Mouse (Mus musculus) liver, postnatal 0 days (tissue): Measurements from ENCODE around the gene Lrig1. TPM values are rescaled to one million over a fixed set of nuclear protein-coding genes. Genes with fewer than 3 reads are reported as not detected.

ENCODE experiments used
- ATAC-seq: fragments of 200-750 bp; cut with Nextera tagmentation; 2 replicates; pipeline ENCODE4 v1.8.0; 2017; ENCODE audit warnings: mild to moderate bottlenecking, moderate library complexity
- DNase-seq: peaks from one replicate; pipeline ENCODE4 v3.0.0-alpha.2; 2016
- H3K27ac ChIP-seq: fragments of 300-500 bp; sonication (generic); 2 replicates; pipeline ENCODE4 v1.5.1; 2014; ENCODE audit warnings: antibody characterized with exemption, moderate library complexity, mild to moderate bottlenecking, low read depth
- H3K27me3 ChIP-seq: fragments of 300-500 bp; sonication (generic); 2 replicates; pipeline ENCODE4 v1.6.1; 2014; ENCODE audit warnings: low read length, control low read depth, mixed read lengths; ENCODE audit not compliant: insufficient read depth
- H3K36me3 ChIP-seq: fragments of 300-500 bp; sonication (generic); replicated peaks from 2 replicates; pipeline ENCODE4 v1.6.1; 2014; ENCODE audit warnings: mild to moderate bottlenecking, control low read depth, low read length, moderate library complexity, mixed read lengths; ENCODE audit not compliant: insufficient read depth
- H3K4me1 ChIP-seq: fragments of 300-500 bp; sonication (generic); 2 replicates; pipeline ENCODE4 v1.6.1; 2014; ENCODE audit warnings: antibody characterized with exemption, mild to moderate bottlenecking, control low read depth; ENCODE audit not compliant: insufficient read depth
- H3K4me2 ChIP-seq: fragments of 300-500 bp; sonication (generic); 2 replicates; pipeline ENCODE4 v1.6.1; 2014; ENCODE audit warnings: low read depth, mild to moderate bottlenecking, low read length, moderate library complexity, mixed read lengths
- H3K4me3 ChIP-seq: fragments of 300-500 bp; sonication (generic); 2 replicates; pipeline ENCODE4 v1.5.1; 2014; ENCODE audit warnings: low read depth, low read length
- H3K9ac ChIP-seq: fragments of 300-500 bp; sonication (generic); replicated peaks from 2 replicates; pipeline ENCODE4 v1.6.1; 2014; ENCODE audit warnings: mild to moderate bottlenecking, moderate library complexity
- H3K9me3 ChIP-seq: fragments of 300-500 bp; sonication (generic); 2 replicates; pipeline ENCODE4 v1.6.1; 2016; ENCODE audit warnings: mild to moderate bottlenecking, control low read depth, low read length, mixed read lengths
- CTCF ChIP-seq: sonication (generic); IDR thresholded peaks from 2 replicates; pipeline ENCODE4 v1.5.1; 2016; ENCODE audit warnings: antibody characterized with exemption, low read depth
- EP300 ChIP-seq: IDR thresholded peaks from 2 replicates; pipeline ENCODE4 v1.6.1; 2016; ENCODE audit warnings: antibody characterized with exemption, low read depth, mild to moderate bottlenecking
- WGBS: fragments of 180-500 bp; shearing (Covaris S2); extraction: QIAGEN DNeasy Blood & Tissue Kit; methylation state at CpG from one replicate; pipeline ENCODE4 v1.1.7; 2014; ENCODE audit not compliant: insufficient replicate concordance; 5-methylcytosine and 5-hydroxymethylcytosine counted together
- polyA plus RNA-seq: library from polyadenylated mRNA; unstranded; fragments of >200 nt; fragmentation: Nextera tagmentation; extraction: Ambion mirVana; gene quantifications from 2 replicates; pipeline ENCODE4 v1.2.1, GENCODE M21; 2015

The Lrig1 gene
- polyA plus RNA-seq, 1 experiment from 2014 or later, result 2.5 TPM

- TF ChIP-seq CTCF (no peak), EP300 (peak; percentile 93)
- Histone ChIP-seq H3K9me3 (no peaks in the 10 kb centered on the region), H3K27me3 (no peaks in the 10 kb centered on the region), H3K4me3 (no peak overlapping the region), H3K27ac (0 out of 2 replicates have a peak overlapping the region, but pooled peaks have one; percentile 31), H3K36me3 (no peaks in the 10 kb centered on the region), H3K4me2 (no peak overlapping the region), H3K9ac (no peak overlapping the region), H3K4me1 (peaks cover 73% of the 10 kb centered on the region)
- DNase-seq (no peak), ATAC-seq (peak; percentile 81)
- WGBS, result 46% methylated on average over 6 of the region's 6 CpGs
Observed at GRCm38 (mm10) chr6:94686048-94686447, 13.9 kb downstream of the Lrig1 start.

- Histone ChIP-seq H3K4me1 (peaks cover 77% of the 10 kb centered on the region), H3K4me2 (no peak overlapping the region), H3K4me3 (no peak overlapping the region), H3K36me3 (no peaks in the 10 kb centered on the region), H3K27me3 (no peaks in the 10 kb centered on the region), H3K9ac (no peak overlapping the region), H3K9me3 (no peaks in the 10 kb centered on the region), H3K27ac (peak overlapping the region; percentile 53)
- DNase-seq, result no peak
- TF ChIP-seq CTCF (no peak), EP300 (no peak)
- ATAC-seq, result no peak
- WGBS, result 75% methylated on average over 6 of the region's 6 CpGs
Observed at GRCm38 (mm10) chr6:94685611-94686010, 14.3 kb downstream of the Lrig1 start.

GRCm38 (mm10) chr6:94684844-94685557 is 15.0 kb downstream of the Lrig1 start:
- Histone ChIP-seq H3K27ac (peak overlapping the region; percentile 44; the same call in 1 of the 2 replicates), H3K9me3 (no peaks in the 10 kb centered on the region), H3K36me3 (no peaks in the 10 kb centered on the region), H3K4me2 (peak overlapping the region; percentile 33), H3K4me3 (no peak overlapping the region), H3K27me3 (no peaks in the 10 kb centered on the region), H3K4me1 (peaks cover 77% of the 10 kb centered on the region), H3K9ac (no peak overlapping the region)
- ATAC-seq (no peak), DNase-seq (no peak)
- 35% methylated on average over 13 of the region's 13 CpGs for WGBS
- TF ChIP-seq EP300 (no peak), CTCF (no peak)

GRCm38 (mm10) chr6:94683701-94684100 is 16.3 kb downstream of the Lrig1 start:
- H3K9me3 ChIP-seq, result no peaks in the 10 kb centered on the region
- H3K4me3 ChIP-seq, result no peak overlapping the region
- TF ChIP-seq CTCF, result no peak
- no peak for TF ChIP-seq EP300
- H3K36me3 ChIP-seq, result no peaks in the 10 kb centered on the region
- H3K4me1 ChIP-seq, result peaks cover 67% of the 10 kb centered on the region
- no peaks in the 10 kb centered on the region for H3K27me3 ChIP-seq
- 56% methylated on average over 3 of the region's 3 CpGs for WGBS
- DNase-seq, result no peak
- no peak overlapping the region for H3K27ac ChIP-seq
- H3K4me2 ChIP-seq, result no peak overlapping the region
- ATAC-seq, result no peak
- no peak overlapping the region for H3K9ac ChIP-seq

- WGBS, result 56% methylated on average over 6 of the region's 6 CpGs
- DNase-seq, result no peak
- no peak overlapping the region for H3K9ac ChIP-seq
- no peak overlapping the region for H3K27ac ChIP-seq
- H3K4me1 ChIP-seq, result peaks cover 61% of the 10 kb centered on the region
- TF ChIP-seq EP300 (no peak), CTCF (no peak)
- H3K36me3 ChIP-seq, result no peaks in the 10 kb centered on the region
- H3K4me2 ChIP-seq, result no peak overlapping the region
- no peaks in the 10 kb centered on the region for H3K9me3 ChIP-seq
- H3K27me3 ChIP-seq, result no peaks in the 10 kb centered on the region
- no peak for ATAC-seq
- no peak overlapping the region for H3K4me3 ChIP-seq
Observed at GRCm38 (mm10) chr6:94682270-94682618, 17.7 kb downstream of the Lrig1 start.

- H3K9ac ChIP-seq, result no peak overlapping the region
- no peak for TF ChIP-seq EP300
- no peak for TF ChIP-seq CTCF
- no peaks in the 10 kb centered on the region for H3K27me3 ChIP-seq
- H3K4me3 ChIP-seq, result no peak overlapping the region
- no peaks in the 10 kb centered on the region for H3K36me3 ChIP-seq
- peaks cover 60% of the 10 kb centered on the region for H3K4me1 ChIP-seq
- no peak for DNase-seq
- whole genome bisulfite sequencing, result 29% methylated on average over 15 of the region's 15 CpGs
- ATAC-seq, result peak; percentile 4; the same call in 1 of the 2 replicates
- H3K9me3 ChIP-seq, result no peaks in the 10 kb centered on the region
- H3K4me2 ChIP-seq, result peak overlapping the region; percentile 16; the same call in 1 of the 2 replicates
- 0 out of 2 replicates have a peak overlapping the region, but pooled peaks have one; percentile 0 for H3K27ac ChIP-seq
Observed at GRCm38 (mm10) chr6:94681446-94682269, 18.3 kb downstream of the Lrig1 start.
